Mouse (Mus musculus): Measurements from ENCODE around the gene Aldh9a1. TPM values are rescaled to one million over a fixed set of nuclear protein-coding genes. Genes with fewer than 3 reads are reported as not detected.

The Aldh9a1 gene
- total RNA-seq, 2 experiments from 2014 or later: 21.4 to 23.6 TPM

- intact Hi-C loops (cut with DNase I): no loop called here
- DNase-seq (ENCODE audit: low spot score): no peak
These were observed 31.5 kb downstream of the Aldh9a1 start for GRCm38 (mm10) chr1:167381050-167382015.

- intact Hi-C loops (cut with DNase I): no loop called here
- DNase-seq (ENCODE audit: low spot score): no peak
These were observed 32.5 kb downstream of the Aldh9a1 start for GRCm38 (mm10) chr1:167382316-167382715.

GRCm38 (mm10) chr1:167382763-167383162 lies 33.0 kb downstream of the Aldh9a1 start:
- intact Hi-C loops (cut with DNase I): no loop called here

GRCm38 (mm10) chr1:167383178-167383577 lies 33.4 kb downstream of the Aldh9a1 start:
- intact Hi-C loops (cut with DNase I): no loop called here
- DNase-seq (ENCODE audit: low spot score): no peak

More at GRCm38 (mm10) chr1:167382763-167383162, 33.0 kb downstream of the Aldh9a1 start:
- no peak for DNase-seq (ENCODE audit: low spot score)

GRCm38 (mm10) chr1:167384156-167384555 lies 34.4 kb downstream of the Aldh9a1 start:
- no peak for DNase-seq (ENCODE audit: low spot score)
- intact Hi-C loops (cut with DNase I): no loop called here

GRCm38 (mm10) chr1:167385211-167385610 lies 35.4 kb downstream of the Aldh9a1 start:
- DNase-seq (ENCODE audit: low spot score): no peak
- intact Hi-C loops (cut with DNase I): no loop called here

GRCm38 (mm10) chr1:167385636-167386035 lies 35.8 kb downstream of the Aldh9a1 start:
- no peak for DNase-seq (ENCODE audit: low spot score)
- intact Hi-C loops (cut with DNase I): no loop called here

- no peak for DNase-seq (ENCODE audit: low spot score)
- intact Hi-C loops (cut with DNase I): no loop called here
These were observed 36.7 kb downstream of the Aldh9a1 start for GRCm38 (mm10) chr1:167386466-167386865.

- no peak for DNase-seq (ENCODE audit: low spot score)
- intact Hi-C loops (cut with DNase I): no loop called here
These were observed 37.5 kb downstream of the Aldh9a1 start for GRCm38 (mm10) chr1:167387310-167387709.

- intact Hi-C loops (cut with DNase I): no loop called here
These were observed 38.0 kb downstream of the Aldh9a1 start for GRCm38 (mm10) chr1:167387796-167388195.

GRCm38 (mm10) chr1:167388571-167388970 lies 38.8 kb downstream of the Aldh9a1 start:
- no peak for DNase-seq (ENCODE audit: low spot score)
- intact Hi-C loops (cut with DNase I): no loop called here

More at GRCm38 (mm10) chr1:167387796-167388195, 38.0 kb downstream of the Aldh9a1 start:
- DNase-seq (ENCODE audit: low spot score): no peak

- intact Hi-C loops (cut with DNase I): no loop called here
- no peak for DNase-seq (ENCODE audit: low spot score)
These were observed 39.8 kb downstream of the Aldh9a1 start for GRCm38 (mm10) chr1:167389584-167389983.

GRCm38 (mm10) chr1:167390381-167390780 lies 40.6 kb downstream of the Aldh9a1 start:
- intact Hi-C loops (cut with DNase I): no loop called here
- DNase-seq (ENCODE audit: low spot score): no peak

- intact Hi-C loops (cut with DNase I): no loop called here
- DNase-seq (ENCODE audit: low spot score): no peak
These were observed 41.5 kb downstream of the Aldh9a1 start for GRCm38 (mm10) chr1:167391241-167391640.

- DNase-seq (ENCODE audit: low spot score): no peak
These were observed 42.3 kb downstream of the Aldh9a1 start for GRCm38 (mm10) chr1:167392031-167392640.

GRCm38 (mm10) chr1:167392687-167393086 lies 42.9 kb downstream of the Aldh9a1 start:
- intact Hi-C loops (cut with DNase I): no loop called here
- no peak for DNase-seq (ENCODE audit: low spot score)

More at GRCm38 (mm10) chr1:167392031-167392640, 42.3 kb downstream of the Aldh9a1 start:
- intact Hi-C loops (cut with DNase I): no loop called here

- intact Hi-C loops (cut with DNase I): no loop called here
- no peak for DNase-seq (ENCODE audit: low spot score)
These were observed 43.5 kb downstream of the Aldh9a1 start for GRCm38 (mm10) chr1:167393281-167393680.

GRCm38 (mm10) chr1:167393683-167394492 lies 44.1 kb downstream of the Aldh9a1 start, which contains the start of gene Mgst3:
Gene Mgst3 (minus strand): TSS chr1:167393841.
- intact Hi-C loops (cut with DNase I): loop anchor here (1.0 kb wide), 1 partner anchor 24 kb away; no protein-coding TSS in a partner anchor
- peak; percentile 83 for DNase-seq (ENCODE audit: low spot score)

GRCm38 (mm10) chr1:167405237-167405636 lies 55.4 kb downstream of the Aldh9a1 start:
- intact Hi-C loops (cut with DNase I): no loop called here
- no peak for DNase-seq (ENCODE audit: low spot score)

- intact Hi-C loops (cut with DNase I): no loop called here
- DNase-seq (ENCODE audit: low spot score): no peak
These were observed 59.8 kb downstream of the Aldh9a1 start for GRCm38 (mm10) chr1:167409601-167410000.
